Mouse (Mus musculus): ENCODE results near the gene Emilin1.

Gene Emilin1

GRCm38 (mm10) chr5:30959966-30960501 lies 46.8 kb downstream of the Emilin1 start, which contains the start of gene Preb:
Preb (minus strand) TSS chr5:30960361.
- DNase-seq (ENCODE audit: low read depth, low spot score) = peak; percentile 99

GRCm38 (mm10) chr5:30960814-30961213 lies 47.6 kb downstream of the Emilin1 start:
- DNase-seq (ENCODE audit: low read depth, low spot score) = no peak

GRCm38 (mm10) chr5:30961545-30962505 lies 48.6 kb downstream of the Emilin1 start:
- DNase-seq (ENCODE audit: low read depth, low spot score) = no peak

- DNase-seq (ENCODE audit: low read depth, low spot score) = no peak
Measured at GRCm38 (mm10) chr5:30963916-30964315, 50.7 kb downstream of the Emilin1 start.

GRCm38 (mm10) chr5:30966189-30966588 lies 53.0 kb downstream of the Emilin1 start:
- no peak for DNase-seq (ENCODE audit: low read depth, low spot score)

GRCm38 (mm10) chr5:30968416-30968815 lies 55.2 kb downstream of the Emilin1 start, which contains the start of gene Tcf23:
Tcf23 (plus strand) TSS chr5:30968662.
- DNase-seq (ENCODE audit: low read depth, low spot score) = no peak

- no peak for DNase-seq (ENCODE audit: low read depth, low spot score)
Measured at GRCm38 (mm10) chr5:30969440-30969839, 56.2 kb downstream of the Emilin1 start.

Measured in retina, postnatal 7 days (tissue).